Comparison of ENCODE assay signal across 13 mouse cellular contexts in genomic region chr9:114279678-114280077, GRCm38 (mm10). TPM values are rescaled to one million over a fixed set of nuclear protein-coding genes. Genes with fewer than 3 reads are reported as not detected.
"Had no signal": no experiment of that assay in that cellular context is flagged by ENCODE, and none has a peak within 500 bp of the region (broad histone marks: within the 10 kb centered on the region; RNA-seq: fewer than 3 reads in every experiment).

No protein-coding gene starts in this region.

RNA-seq across cellular contexts. Expression of gene Bcl2a1c, which starts 50.3 kb away (rescaled TPM):
- total RNA-seq: neutrophil, adult 5-6 weeks had no signal
- polyA plus RNA-seq: neural tube, embryonic 13.5 days; neural tube, embryonic 14.5 days; neural tube, embryonic 15.5 days; small intestine, adult 2 months; spleen, adult 2 months; stomach, embryonic 14.5 days; stomach, embryonic 15.5 days; stomach, embryonic 16.5 days; stomach, postnatal 0 days; testis, adult 2 months; thymus, adult 2 months; urinary bladder, adult 2 months had no signal
